Mouse (Mus musculus): ENCODE data around the gene Eif4a2. TPM values are rescaled to one million over a fixed set of nuclear protein-coding genes. Genes with fewer than 3 reads are reported as not detected.

Eif4a2 gene
- polyA plus RNA-seq, 1 experiment from 2014 or later = 257 TPM

Small RNA genes within 50 kb of the gene (microRNA-seq; reads per million reads assigned to microRNA genes)
- gene Gm49346 = not detected

Other genes with a start within 250 kb of the Eif4a2 start
- 29.8 and 38.3 TPM in 2 replicates for gene Tbccd1, start 249.8 kb upstream of the Eif4a2 start, polyA plus RNA-seq (2015; fragmentation: Nextera tagmentation; extraction: Ambion mirVana)
- gene Dnajb11, start 249.6 kb upstream of the Eif4a2 start, polyA plus RNA-seq (2015; fragmentation: Nextera tagmentation; extraction: Ambion mirVana) = 99.9 and 109 TPM in 2 replicates
- gene Ahsg, start 216.2 kb upstream of the Eif4a2 start, polyA plus RNA-seq (2015; fragmentation: Nextera tagmentation; extraction: Ambion mirVana) = 82.1 and 111 TPM in 2 replicates
- 0.83 and 1.0 TPM in 2 replicates for gene Fetub, start 189.1 kb upstream of the Eif4a2 start, polyA plus RNA-seq (2015; fragmentation: Nextera tagmentation; extraction: Ambion mirVana)
- not detected in 2 replicates for gene Hrg, start 156.4 kb upstream of the Eif4a2 start, polyA plus RNA-seq (2015; fragmentation: Nextera tagmentation; extraction: Ambion mirVana)
- 1.8 and 2.4 TPM in 2 replicates for gene Kng2, start 78.0 kb upstream of the Eif4a2 start, polyA plus RNA-seq (2015; fragmentation: Nextera tagmentation; extraction: Ambion mirVana)
- 23.8 and 31.9 TPM in 2 replicates for gene Kng1, start 49.6 kb upstream of the Eif4a2 start, polyA plus RNA-seq (2015; fragmentation: Nextera tagmentation; extraction: Ambion mirVana)
- 81.3 and 93.7 TPM in 2 replicates for gene Rfc4, start 20.3 kb downstream of the Eif4a2 start, polyA plus RNA-seq (2015; fragmentation: Nextera tagmentation; extraction: Ambion mirVana)
- not detected in 2 replicates for gene Adipoq, start 39.1 kb downstream of the Eif4a2 start, polyA plus RNA-seq (2015; fragmentation: Nextera tagmentation; extraction: Ambion mirVana)
- gene St6gal1, start 117.3 kb downstream of the Eif4a2 start, polyA plus RNA-seq (2015; fragmentation: Nextera tagmentation; extraction: Ambion mirVana) = 16.6 and 17.6 TPM in 2 replicates

Measured in stomach, embryonic 16.5 days (tissue).